Mouse (Mus musculus) stomach, embryonic 16.5 days (tissue): ENCODE results near the gene Abi1. TPM values are rescaled to one million over a fixed set of nuclear protein-coding genes. Genes with fewer than 3 reads are reported as not detected.

ENCODE experiments used
- ATAC-seq: fragments of 200-750 bp; cut with Nextera tagmentation; 2 replicates; pipeline ENCODE4 v1.8.0; 2017; ENCODE audit warnings: moderate number of reproducible peaks, moderate TSS enrichment; ENCODE audit not compliant: insufficient read depth, low FRiP score
- H3K27ac ChIP-seq: fragments of 300-500 bp; sonication (generic); 2 replicates; pipeline ENCODE4 v1.5.1; 2014; ENCODE audit warnings: low read length
- H3K27me3 ChIP-seq: fragments of 300-500 bp; sonication (generic); 2 replicates; pipeline ENCODE4 v1.6.1; 2014; ENCODE audit warnings: low read length, control low read depth, mixed read lengths; ENCODE audit not compliant: control insufficient read depth, insufficient read depth
- H3K36me3 ChIP-seq: fragments of 300-500 bp; sonication (generic); 2 replicates; pipeline ENCODE4 v1.6.1; 2014; ENCODE audit warnings: low read length; ENCODE audit not compliant: control insufficient read depth, insufficient read depth
- H3K4me1 ChIP-seq: fragments of 300-500 bp; sonication (generic); 2 replicates; pipeline ENCODE4 v1.6.1; 2014; ENCODE audit warnings: low read length, control low read depth, mixed read lengths; ENCODE audit not compliant: control insufficient read depth, insufficient read depth
- H3K4me2 ChIP-seq: fragments of 300-500 bp; sonication (generic); 2 replicates; pipeline ENCODE4 v1.6.1; 2014; ENCODE audit warnings: low read depth, low read length, mixed read lengths
- H3K4me3 ChIP-seq: fragments of 300-500 bp; sonication (generic); replicated peaks from 2 replicates; pipeline ENCODE4 v1.5.1; 2014; ENCODE audit warnings: mild to moderate bottlenecking, low read length
- H3K9ac ChIP-seq: fragments of 300-500 bp; sonication (generic); 2 replicates; pipeline ENCODE4 v1.6.1; 2014; ENCODE audit warnings: low read length
- H3K9me3 ChIP-seq: fragments of 300-500 bp; sonication (generic); replicated peaks from 2 replicates; pipeline ENCODE4 v1.6.1; 2016; ENCODE audit warnings: low read length, control low read depth; ENCODE audit not compliant: control insufficient read depth
- WGBS: fragments of 180-500 bp; shearing (Covaris S2); extraction: QIAGEN DNeasy Blood & Tissue Kit; methylation state at CpG from one replicate; pipeline ENCODE4 v1.1.7; 2014; 5-methylcytosine and 5-hydroxymethylcytosine counted together
- polyA plus RNA-seq: library from polyadenylated mRNA; unstranded; fragments of >200 nt; fragmentation: Nextera tagmentation; extraction: Ambion mirVana; gene quantifications from 2 replicates; pipeline ENCODE4 v1.2.1, GENCODE M21; 2015

Gene Abi1
- polyA plus RNA-seq, 1 experiment from 2014 or later = 59.7 TPM

DNA sequence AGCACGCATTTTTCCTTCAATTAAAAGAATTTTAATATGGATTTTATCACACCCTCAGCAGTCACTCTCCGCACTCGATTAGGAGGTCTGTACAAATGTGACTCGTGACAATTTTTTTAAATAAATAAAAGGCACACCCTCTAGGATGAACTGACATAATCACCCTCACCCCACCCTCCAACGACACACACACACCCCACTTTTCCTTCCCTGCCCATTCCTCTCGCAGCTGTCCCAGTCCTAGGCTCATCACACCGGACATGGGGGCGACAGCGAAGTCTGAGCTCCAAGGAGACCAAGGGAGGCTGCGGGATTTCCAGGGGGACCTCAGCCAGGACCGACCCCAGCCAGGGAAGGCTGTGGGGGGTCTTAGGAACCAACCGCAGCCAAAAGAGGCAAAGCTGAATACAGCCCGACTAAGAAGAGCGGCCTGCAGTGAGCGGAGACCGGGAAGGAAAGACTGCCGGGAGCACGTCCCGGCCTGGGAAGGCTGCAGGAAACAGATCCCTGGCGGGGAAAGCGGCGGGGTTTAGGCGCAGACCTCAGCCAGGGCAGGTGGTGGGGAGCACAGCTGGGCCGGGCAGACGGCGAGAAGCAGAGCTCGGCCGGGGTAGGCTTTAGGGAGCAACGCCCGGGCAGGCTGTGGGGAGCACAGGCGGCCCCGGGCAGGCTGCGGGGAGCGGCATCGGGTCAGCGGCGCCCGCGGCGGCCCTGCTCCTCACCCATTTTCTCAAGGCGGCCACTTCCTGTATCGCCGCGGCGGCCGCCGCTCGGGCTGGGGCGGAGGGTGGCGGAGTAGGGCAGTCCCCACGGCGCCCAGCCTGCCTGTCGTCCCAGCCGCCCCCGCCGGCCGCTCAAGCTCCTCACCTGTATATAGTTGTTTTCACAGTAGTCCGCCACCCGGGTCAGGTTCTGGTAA lies 700 bp downstream of the Abi1 start:
- peak overlapping the region; percentile 64 for H3K4me2 ChIP-seq
- H3K9ac ChIP-seq = peak overlapping the region; percentile 95
- H3K27me3 ChIP-seq = no peaks in the 10 kb centered on the region
- H3K27ac ChIP-seq = peak overlapping the region; percentile 99
- H3K9me3 ChIP-seq = no peaks in the 10 kb centered on the region
- no peaks in the 10 kb centered on the region for H3K36me3 ChIP-seq
- H3K4me3 ChIP-seq = peak overlapping the region; percentile 98
- peak; percentile 78 for ATAC-seq
- under 1% methylated on average over 54 of the region's 59 CpGs for WGBS
- peaks cover 21% of the 10 kb centered on the region for H3K4me1 ChIP-seq

DNA sequence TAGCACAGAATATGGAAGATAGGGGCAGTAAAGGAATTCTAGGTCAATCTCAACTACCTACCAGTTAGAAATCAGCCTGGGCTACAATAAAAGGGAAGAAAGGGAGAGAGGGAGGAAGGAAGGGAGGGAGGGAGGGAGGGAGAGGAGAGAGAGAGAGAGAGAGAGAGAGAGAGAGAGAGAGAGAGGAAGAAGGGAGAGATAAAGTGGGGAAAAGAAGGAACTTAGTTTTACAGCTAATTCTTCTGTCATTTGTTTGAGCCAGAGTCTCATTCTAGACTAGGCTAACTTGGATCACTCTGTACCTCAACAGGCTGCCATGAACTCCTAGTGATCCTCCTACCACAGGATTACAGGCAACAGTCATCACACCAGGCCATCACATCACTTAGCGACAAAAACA lies 4.6 kb downstream of the Abi1 start:
- H3K36me3 ChIP-seq = no peaks in the 10 kb centered on the region
- ATAC-seq = no peak
- no peak overlapping the region for H3K4me3 ChIP-seq
- H3K9me3 ChIP-seq = no peaks in the 10 kb centered on the region
- H3K27ac ChIP-seq = peak overlapping the region; percentile 47; the same call in 1 of the 2 replicates
- H3K9ac ChIP-seq = no peak overlapping the region
- H3K4me1 ChIP-seq = peaks cover 21% of the 10 kb centered on the region
- WGBS = 98% methylated on average over 1 of the region's 1 CpGs
- no peaks in the 10 kb centered on the region for H3K27me3 ChIP-seq
- H3K4me2 ChIP-seq = no peak overlapping the region

DNA sequence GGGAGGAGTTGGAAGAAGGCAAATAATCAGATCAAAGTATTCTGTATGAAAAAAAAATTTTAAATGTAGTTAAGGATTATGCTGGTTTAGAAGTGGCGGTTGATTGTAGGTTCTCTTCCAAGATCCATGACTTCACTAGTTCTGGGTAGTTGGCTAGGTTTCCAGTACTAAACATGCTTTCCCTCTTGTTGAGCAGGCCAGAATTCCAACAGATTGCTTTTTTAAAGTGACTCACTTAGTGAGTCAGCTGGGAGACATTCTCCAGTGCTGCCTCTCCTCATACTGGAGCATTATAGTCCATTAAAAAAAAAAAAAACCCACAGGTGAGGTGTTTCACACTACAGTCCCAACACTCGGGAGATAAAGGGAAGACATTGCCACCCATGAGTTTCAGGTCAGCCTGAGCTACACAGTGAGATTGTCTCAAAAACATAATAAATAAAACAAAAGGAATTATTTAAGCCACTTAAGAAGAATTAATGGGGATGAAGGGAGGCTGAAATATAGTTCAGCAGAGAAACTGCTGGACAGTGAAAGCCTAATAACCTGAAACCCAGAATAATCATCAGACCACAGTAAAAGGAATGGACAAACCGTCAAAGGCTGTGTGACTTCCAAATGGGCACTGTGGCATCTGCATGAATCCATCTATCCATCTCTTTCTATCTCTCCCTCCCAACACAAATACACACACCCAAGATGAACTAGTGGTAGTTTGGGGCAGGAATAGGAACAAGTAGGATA lies 5.2 kb downstream of the Abi1 start:
- Histone ChIP-seq H3K27ac (peak overlapping the region; percentile 47; the same call in 1 of the 2 replicates), H3K4me1 (peaks cover 21% of the 10 kb centered on the region), H3K9me3 (no peaks in the 10 kb centered on the region), H3K9ac (no peak overlapping the region), H3K4me3 (no peak overlapping the region), H3K4me2 (no peak overlapping the region), H3K27me3 (no peaks in the 10 kb centered on the region), H3K36me3 (no peaks in the 10 kb centered on the region)
- 57% methylated on average over 3 of the region's 3 CpGs for WGBS
- ATAC-seq = no peak

DNA sequence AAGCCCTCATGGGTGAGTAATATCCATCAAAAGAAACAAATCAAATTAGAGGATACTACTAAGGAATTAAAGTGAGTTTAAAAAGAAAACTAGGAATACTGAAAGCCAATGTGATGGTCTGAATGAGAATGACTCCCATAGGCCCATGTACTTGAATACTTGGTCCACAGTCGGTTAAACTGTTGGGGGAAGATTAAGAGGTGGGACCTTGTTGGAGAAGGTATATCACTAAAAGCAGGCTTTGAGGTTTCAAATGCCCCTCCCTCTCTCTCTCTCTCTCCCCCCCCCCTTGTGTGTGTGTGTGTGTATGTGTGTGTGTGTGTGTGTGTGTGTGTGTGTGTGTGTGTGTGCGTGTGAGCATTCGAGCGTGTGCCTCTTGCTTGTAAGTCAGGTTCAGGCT lies 9.4 kb downstream of the Abi1 start:
- Histone ChIP-seq H3K9me3 (no peaks in the 10 kb centered on the region), H3K4me3 (no peak overlapping the region), H3K27me3 (no peaks in the 10 kb centered on the region), H3K27ac (no peak overlapping the region), H3K4me2 (no peak overlapping the region), H3K36me3 (no peaks in the 10 kb centered on the region), H3K4me1 (peaks cover 7% of the 10 kb centered on the region; the same call in 1 of the 2 replicates), H3K9ac (no peak overlapping the region)
- ATAC-seq = no peak
- 90% methylated on average over 4 of the region's 4 CpGs for WGBS

DNA sequence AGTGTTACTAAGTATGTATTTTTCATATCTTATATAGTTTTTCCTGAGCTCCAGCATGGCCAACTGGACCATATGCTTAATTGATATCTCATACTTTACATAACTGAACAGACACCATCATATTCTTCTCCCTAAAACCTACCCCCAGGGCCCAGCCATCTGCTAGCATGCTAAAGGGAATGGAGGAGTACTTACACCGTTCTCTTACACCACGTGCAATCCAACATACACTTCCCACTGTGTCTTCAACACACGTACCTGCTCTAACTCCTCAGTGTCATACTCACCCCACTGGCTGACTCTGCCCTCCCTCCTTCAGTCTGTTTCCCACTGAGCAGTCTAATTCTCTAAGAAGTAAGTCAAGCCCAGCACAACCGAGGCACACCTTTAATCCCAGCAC lies 11.2 kb downstream of the Abi1 start:
- Histone ChIP-seq H3K36me3 (no peaks in the 10 kb centered on the region), H3K4me3 (no peak overlapping the region), H3K27me3 (no peaks in the 10 kb centered on the region), H3K4me2 (no peak overlapping the region), H3K9me3 (no peaks in the 10 kb centered on the region), H3K27ac (no peak overlapping the region), H3K4me1 (no peaks in the 10 kb centered on the region), H3K9ac (no peak overlapping the region)
- 90% methylated on average over 4 of the region's 4 CpGs for WGBS
- no peak for ATAC-seq

DNA sequence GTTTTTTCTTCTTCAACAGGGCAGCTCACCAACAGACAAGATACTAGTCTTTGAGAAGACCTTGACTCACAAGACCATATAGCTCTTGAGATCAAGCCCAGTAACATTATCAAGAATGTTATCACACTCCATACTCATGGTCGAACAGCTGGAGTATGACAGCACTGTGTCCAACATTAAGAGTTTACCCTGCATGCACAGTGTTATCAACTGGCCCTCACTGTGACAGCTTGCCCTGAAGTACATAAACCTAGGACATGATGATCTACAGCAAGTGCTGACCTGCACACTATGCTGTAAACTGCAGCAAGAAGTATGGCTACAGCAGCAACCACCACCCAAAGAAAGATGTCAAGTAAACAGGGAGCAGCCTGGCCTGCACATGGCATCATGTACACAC lies 13.7 kb downstream of the Abi1 start:
- H3K36me3 ChIP-seq = no peaks in the 10 kb centered on the region
- no peaks in the 10 kb centered on the region for H3K27me3 ChIP-seq
- H3K4me2 ChIP-seq = no peak overlapping the region
- no peak overlapping the region for H3K27ac ChIP-seq
- H3K4me3 ChIP-seq = no peak overlapping the region
- H3K4me1 ChIP-seq = peaks cover 10% of the 10 kb centered on the region; the same call in 1 of the 2 replicates
- ATAC-seq = no peak
- 68% methylated on average over 1 of the region's 1 CpGs for WGBS
- no peaks in the 10 kb centered on the region for H3K9me3 ChIP-seq
- H3K9ac ChIP-seq = no peak overlapping the region

DNA sequence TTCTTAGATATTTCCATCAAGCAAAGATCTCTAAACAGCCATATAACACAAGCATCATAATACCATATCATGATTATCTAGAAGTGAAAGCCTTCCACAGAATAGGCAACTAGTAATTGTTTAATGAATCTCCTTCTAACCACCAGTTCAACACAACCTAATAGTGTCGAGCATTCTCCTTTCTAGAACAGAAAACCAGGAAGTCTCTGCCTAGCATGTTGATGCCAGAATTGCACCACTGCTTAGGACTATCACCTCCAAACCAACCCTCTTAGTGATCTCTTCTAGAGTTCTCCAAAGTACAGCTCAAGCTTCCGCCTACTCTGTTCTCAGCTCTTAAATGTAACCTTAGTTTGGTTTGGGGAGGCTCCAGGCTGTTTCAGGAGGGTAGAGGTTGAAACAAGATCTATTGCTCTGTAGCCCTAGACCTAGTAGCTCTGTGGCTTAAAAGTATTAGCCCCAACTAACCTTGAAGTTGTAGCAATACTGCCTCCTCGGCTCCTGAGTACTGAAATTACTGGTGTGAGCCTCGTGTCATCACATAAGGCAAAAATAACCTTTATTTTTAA lies 16.2 kb downstream of the Abi1 start:
- H3K27ac ChIP-seq = no peak overlapping the region
- H3K9ac ChIP-seq = no peak overlapping the region
- no peak overlapping the region for H3K4me3 ChIP-seq
- peaks cover 10% of the 10 kb centered on the region; the same call in 1 of the 2 replicates for H3K4me1 ChIP-seq
- no peaks in the 10 kb centered on the region for H3K9me3 ChIP-seq
- no peak overlapping the region for H3K4me2 ChIP-seq
- 82% methylated on average over 4 of the region's 4 CpGs for WGBS
- no peak for ATAC-seq
- no peaks in the 10 kb centered on the region for H3K36me3 ChIP-seq
- H3K27me3 ChIP-seq = no peaks in the 10 kb centered on the region

DNA sequence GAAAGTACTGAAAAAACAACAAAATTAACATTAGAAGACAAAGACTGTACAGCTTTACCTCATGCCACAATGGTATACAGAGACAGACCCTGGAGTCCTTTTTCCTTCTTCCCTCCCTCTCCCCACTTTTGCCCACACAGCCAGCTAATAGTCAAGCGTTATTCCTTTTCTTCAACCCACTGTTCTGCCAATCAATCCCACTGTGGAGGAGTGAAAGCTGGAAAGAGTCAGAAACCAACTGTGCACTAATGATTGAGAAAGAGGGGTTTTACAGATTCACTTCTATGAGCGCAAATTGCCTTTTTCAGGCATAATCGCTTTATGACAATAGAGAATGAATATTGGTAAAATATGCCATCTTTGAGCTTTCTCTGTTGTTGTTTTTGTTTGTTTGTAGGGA lies 17.0 kb downstream of the Abi1 start:
- ATAC-seq = no peak
- H3K9me3 ChIP-seq = no peaks in the 10 kb centered on the region
- no peaks in the 10 kb centered on the region for H3K36me3 ChIP-seq
- H3K9ac ChIP-seq = no peak overlapping the region
- no peak overlapping the region for H3K4me2 ChIP-seq
- H3K27ac ChIP-seq = no peak overlapping the region
- no peaks in the 10 kb centered on the region for H3K27me3 ChIP-seq
- peaks cover 10% of the 10 kb centered on the region; the same call in 1 of the 2 replicates for H3K4me1 ChIP-seq
- H3K4me3 ChIP-seq = no peak overlapping the region
- WGBS = 89% methylated on average over 3 of the region's 3 CpGs

DNA sequence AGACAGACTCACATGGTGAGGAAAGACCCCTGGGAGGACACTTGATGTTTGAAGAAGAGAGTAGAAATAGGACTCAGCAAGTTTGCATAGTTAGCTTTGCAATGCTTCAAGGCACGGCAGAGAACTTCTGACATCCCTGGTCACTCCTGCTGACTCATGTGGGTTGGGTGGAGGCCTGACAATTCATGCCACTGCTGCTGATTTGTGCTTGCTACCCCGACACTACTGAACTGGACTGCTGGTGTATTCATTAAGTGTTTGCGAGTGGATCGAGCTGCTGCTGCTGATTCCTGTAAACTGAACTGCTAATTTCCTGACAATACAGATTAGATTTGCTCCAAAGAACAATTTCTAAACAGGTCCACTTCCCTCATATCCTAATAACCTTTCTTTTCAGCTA lies 18.3 kb downstream of the Abi1 start:
- Histone ChIP-seq H3K27ac (0 out of 2 replicates have a peak overlapping the region, but pooled peaks have one; percentile 26), H3K9me3 (no peaks in the 10 kb centered on the region), H3K9ac (no peak overlapping the region), H3K36me3 (no peaks in the 10 kb centered on the region), H3K4me1 (peaks cover 12% of the 10 kb centered on the region; the same call in 1 of the 2 replicates), H3K4me2 (no peak overlapping the region), H3K4me3 (no peak overlapping the region), H3K27me3 (no peaks in the 10 kb centered on the region)
- no peak for ATAC-seq
- WGBS = 34% methylated on average over 4 of the region's 4 CpGs
